Mouse (Mus musculus): Measurements from ENCODE around the gene Lpcat4.

The Lpcat4 gene

GRCm38 (mm10) chr2:112239212-112239934, at the start of gene Lpcat4:
Gene Lpcat4, plus strand, starts transcription at chr2:112239468.
- peak; percentile 88 for DNase-seq

- peak; percentile 10 for DNase-seq
Observed at GRCm38 (mm10) chr2:112196859-112197258, 42.4 kb upstream of the Lpcat4 start.

GRCm38 (mm10) chr2:112203056-112203455, 36.2 kb upstream of the Lpcat4 start:
- DNase-seq: no peak

- DNase-seq: no peak
Observed at GRCm38 (mm10) chr2:112210142-112210541, 29.1 kb upstream of the Lpcat4 start.

GRCm38 (mm10) chr2:112210699-112211098, 28.6 kb upstream of the Lpcat4 start:
- DNase-seq: no peak

GRCm38 (mm10) chr2:112215977-112216376, 23.3 kb upstream of the Lpcat4 start:
- DNase-seq: no peak

- no peak for DNase-seq
Observed at GRCm38 (mm10) chr2:112217614-112218013, 21.7 kb upstream of the Lpcat4 start.

GRCm38 (mm10) chr2:112220880-112221279, 18.4 kb upstream of the Lpcat4 start:
- no peak for DNase-seq

GRCm38 (mm10) chr2:112222607-112223006, 16.7 kb upstream of the Lpcat4 start:
- no peak for DNase-seq

- no peak for DNase-seq
Observed at GRCm38 (mm10) chr2:112224356-112224755, 14.9 kb upstream of the Lpcat4 start.

GRCm38 (mm10) chr2:112232623-112233022, 6.6 kb upstream of the Lpcat4 start:
- no peak for DNase-seq

- DNase-seq: no peak
Observed at GRCm38 (mm10) chr2:112236620-112237019, 2.6 kb upstream of the Lpcat4 start.

- no peak for DNase-seq
Observed at GRCm38 (mm10) chr2:112238006-112238405, 1.3 kb upstream of the Lpcat4 start.

GRCm38 (mm10) chr2:112239935-112240721, 860 bp downstream of the Lpcat4 start:
- peak; percentile 18 for DNase-seq

GRCm38 (mm10) chr2:112241787-112242186, 2.5 kb downstream of the Lpcat4 start:
- no peak for DNase-seq

- no peak for DNase-seq
Observed at GRCm38 (mm10) chr2:112245307-112245706, 6.0 kb downstream of the Lpcat4 start.

- DNase-seq: no peak
Observed at GRCm38 (mm10) chr2:112246193-112246592, 6.9 kb downstream of the Lpcat4 start.

GRCm38 (mm10) chr2:112247323-112247722, 8.1 kb downstream of the Lpcat4 start:
- DNase-seq: no peak

- DNase-seq: no peak
Observed at GRCm38 (mm10) chr2:112249780-112250453, 10.6 kb downstream of the Lpcat4 start.

- no peak for DNase-seq
Observed at GRCm38 (mm10) chr2:112254675-112255515, 15.6 kb downstream of the Lpcat4 start.

GRCm38 (mm10) chr2:112259241-112259962, 20.1 kb downstream of the Lpcat4 start, which contains the start of gene Nutm1:
Gene Nutm1, minus strand, starts transcription at chr2:112259291.
- DNase-seq: no peak

All from liver (tissue).